Mouse (Mus musculus): Measurements from ENCODE around the gene Zfp825. TPM values are rescaled to one million over a fixed set of nuclear protein-coding genes. Genes with fewer than 3 reads are reported as not detected.
"Not testable (repeated sequence)": the region's sequence is repeated elsewhere in the genome, so short reads cannot be mapped to it uniquely, and the experiment has no call there.

Gene Zfp825
- 15.5 and 15.6 TPM in 2 replicates for polyA plus RNA-seq (2015; fragmentation: Nextera tagmentation; extraction: Ambion mirVana)

- WGBS, result under 1% methylated on average over 23 of the region's 23 CpGs
- H3K4me1 ChIP-seq (ENCODE audit: control insufficient read depth, insufficient read depth, low read length), result peaks cover 6% of the 10 kb centered on the region; the same call in 1 of the 2 replicates
- ATAC-seq, result peak; percentile 100
- peak within 1 kb of the TSS; percentile 88 for H3K27ac ChIP-seq (ENCODE audit: low read length)
- H3K9me3 ChIP-seq (replicated peaks; ENCODE audit: control insufficient read depth, low read length, poor library complexity, severe bottlenecking), result no peaks in the 10 kb centered on the region
- peak within 1 kb of the TSS; percentile 94 for H3K4me2 ChIP-seq (ENCODE audit: low read length)
- H3K36me3 ChIP-seq (ENCODE audit: control insufficient read depth, insufficient read depth, low read length), result no peaks in the 10 kb centered on the region
- H3K4me3 ChIP-seq (ENCODE audit: low read depth, low read length), result peak within 1 kb of the TSS; percentile 66
- H3K27me3 ChIP-seq (ENCODE audit: control insufficient read depth, insufficient read depth, low read depth, low read length), result no peaks in the 10 kb centered on the region
- peak within 1 kb of the TSS; percentile 88 for H3K9ac ChIP-seq (ENCODE audit: low read depth, low read length)
Measured at GRCm38 (mm10) chr13:74493911-74494679, at the start of gene Zfp825. Gene Zfp825 (minus strand): TSS chr13:74493992.

- not testable (repeated sequence) for H3K36me3 ChIP-seq (ENCODE audit: control insufficient read depth, insufficient read depth, low read length); H3K9ac ChIP-seq (ENCODE audit: low read depth, low read length); ATAC-seq; H3K4me2 ChIP-seq (ENCODE audit: low read length); H3K27me3 ChIP-seq (ENCODE audit: control insufficient read depth, insufficient read depth, low read depth, low read length); H3K4me1 ChIP-seq (ENCODE audit: control insufficient read depth, insufficient read depth, low read length); H3K27ac ChIP-seq (ENCODE audit: low read length); H3K4me3 ChIP-seq (ENCODE audit: low read depth, low read length); H3K9me3 ChIP-seq (replicated peaks; ENCODE audit: control insufficient read depth, low read length, poor library complexity, severe bottlenecking)
- WGBS, result 96% methylated on average over 3 of the region's 3 CpGs
Measured at GRCm38 (mm10) chr13:74535418-74535817, 41.6 kb upstream of the Zfp825 start.

GRCm38 (mm10) chr13:74534864-74535263 lies 41.1 kb upstream of the Zfp825 start:
- not testable (repeated sequence) for H3K9ac ChIP-seq (ENCODE audit: low read depth, low read length); H3K27ac ChIP-seq (ENCODE audit: low read length); H3K4me2 ChIP-seq (ENCODE audit: low read length); H3K9me3 ChIP-seq (replicated peaks; ENCODE audit: control insufficient read depth, low read length, poor library complexity, severe bottlenecking); H3K4me1 ChIP-seq (ENCODE audit: control insufficient read depth, insufficient read depth, low read length); H3K27me3 ChIP-seq (ENCODE audit: control insufficient read depth, insufficient read depth, low read depth, low read length); H3K4me3 ChIP-seq (ENCODE audit: low read depth, low read length); H3K36me3 ChIP-seq (ENCODE audit: control insufficient read depth, insufficient read depth, low read length)
- peak; percentile 45; the same call in 1 of the 2 replicates for ATAC-seq
- WGBS, result 22% methylated on average over 3 of the region's 3 CpGs

- H3K9me3 ChIP-seq (replicated peaks; ENCODE audit: control insufficient read depth, low read length, poor library complexity, severe bottlenecking), result no peaks in the 10 kb centered on the region; the same call in 1 of the 2 replicates
- 91% methylated on average over 15 of the region's 15 CpGs for WGBS
- no peak for ATAC-seq
- no peak overlapping the region for H3K4me2 ChIP-seq (ENCODE audit: low read length)
- H3K4me3 ChIP-seq (ENCODE audit: low read depth, low read length), result no peak overlapping the region
- no peak overlapping the region for H3K9ac ChIP-seq (ENCODE audit: low read depth, low read length)
- H3K4me1 ChIP-seq (ENCODE audit: control insufficient read depth, insufficient read depth, low read length), result no peaks in the 10 kb centered on the region
- no peak overlapping the region for H3K27ac ChIP-seq (ENCODE audit: low read length)
- H3K27me3 ChIP-seq (ENCODE audit: control insufficient read depth, insufficient read depth, low read depth, low read length), result no peaks in the 10 kb centered on the region
- H3K36me3 ChIP-seq (ENCODE audit: control insufficient read depth, insufficient read depth, low read length), result no peaks in the 10 kb centered on the region
Measured at GRCm38 (mm10) chr13:74534096-74534495, 40.3 kb upstream of the Zfp825 start.

GRCm38 (mm10) chr13:74531251-74531650 lies 37.5 kb upstream of the Zfp825 start:
- not testable (repeated sequence) for H3K27ac ChIP-seq (ENCODE audit: low read length); H3K4me2 ChIP-seq (ENCODE audit: low read length); H3K9ac ChIP-seq (ENCODE audit: low read depth, low read length); H3K4me1 ChIP-seq (ENCODE audit: control insufficient read depth, insufficient read depth, low read length); ATAC-seq; H3K9me3 ChIP-seq (replicated peaks; ENCODE audit: control insufficient read depth, low read length, poor library complexity, severe bottlenecking); H3K4me3 ChIP-seq (ENCODE audit: low read depth, low read length); H3K36me3 ChIP-seq (ENCODE audit: control insufficient read depth, insufficient read depth, low read length); H3K27me3 ChIP-seq (ENCODE audit: control insufficient read depth, insufficient read depth, low read depth, low read length)
- 25% methylated on average over 1 of the region's 1 CpGs for WGBS

- not testable (repeated sequence) for H3K27me3 ChIP-seq (ENCODE audit: control insufficient read depth, insufficient read depth, low read depth, low read length); H3K36me3 ChIP-seq (ENCODE audit: control insufficient read depth, insufficient read depth, low read length); H3K9ac ChIP-seq (ENCODE audit: low read depth, low read length); H3K4me1 ChIP-seq (ENCODE audit: control insufficient read depth, insufficient read depth, low read length); H3K4me3 ChIP-seq (ENCODE audit: low read depth, low read length); H3K9me3 ChIP-seq (replicated peaks; ENCODE audit: control insufficient read depth, low read length, poor library complexity, severe bottlenecking); H3K4me2 ChIP-seq (ENCODE audit: low read length); H3K27ac ChIP-seq (ENCODE audit: low read length)
- peak; percentile 51; the same call in 1 of the 2 replicates for ATAC-seq
- WGBS, result 41% methylated on average over 1 of the region's 1 CpGs
Measured at GRCm38 (mm10) chr13:74529372-74529715, 35.6 kb upstream of the Zfp825 start.

- H3K4me1 ChIP-seq (ENCODE audit: control insufficient read depth, insufficient read depth, low read length); H3K27ac ChIP-seq (ENCODE audit: low read length); H3K36me3 ChIP-seq (ENCODE audit: control insufficient read depth, insufficient read depth, low read length); H3K9ac ChIP-seq (ENCODE audit: low read depth, low read length); H3K4me2 ChIP-seq (ENCODE audit: low read length); H3K9me3 ChIP-seq (replicated peaks; ENCODE audit: control insufficient read depth, low read length, poor library complexity, severe bottlenecking); H3K27me3 ChIP-seq (ENCODE audit: control insufficient read depth, insufficient read depth, low read depth, low read length); H3K4me3 ChIP-seq (ENCODE audit: low read depth, low read length): not testable (repeated sequence)
- peak; percentile 72 for ATAC-seq
Measured at GRCm38 (mm10) chr13:74528519-74529371, 35.0 kb upstream of the Zfp825 start.

- H3K4me1 ChIP-seq (ENCODE audit: control insufficient read depth, insufficient read depth, low read length), result no peaks in the 10 kb centered on the region
- H3K9ac ChIP-seq (ENCODE audit: low read depth, low read length), result peak overlapping the region; percentile 50
- peak; percentile 98 for ATAC-seq
- H3K4me2 ChIP-seq (ENCODE audit: low read length), result peak overlapping the region; percentile 63
- no peaks in the 10 kb centered on the region for H3K9me3 ChIP-seq (replicated peaks; ENCODE audit: control insufficient read depth, low read length, poor library complexity, severe bottlenecking)
- peak overlapping the region; percentile 47 for H3K4me3 ChIP-seq (ENCODE audit: low read depth, low read length)
- 3% methylated on average over 15 of the region's 15 CpGs for WGBS
- H3K27ac ChIP-seq (ENCODE audit: low read length), result peak overlapping the region; percentile 48
- H3K36me3 ChIP-seq (ENCODE audit: control insufficient read depth, insufficient read depth, low read length), result no peaks in the 10 kb centered on the region
- no peaks in the 10 kb centered on the region for H3K27me3 ChIP-seq (ENCODE audit: control insufficient read depth, insufficient read depth, low read depth, low read length)
Measured at GRCm38 (mm10) chr13:74522481-74523237, 28.9 kb upstream of the Zfp825 start.

Measured in midbrain, embryonic 16.5 days (tissue).